Mouse (Mus musculus) cerebellum, adult 11-12 months (tissue): ENCODE results near the gene Arhgef26.

ENCODE experiments used
- DNase-seq: peaks from one replicate; pipeline ENCODE4 v3.0.0; 2022

The Arhgef26 gene

DNA sequence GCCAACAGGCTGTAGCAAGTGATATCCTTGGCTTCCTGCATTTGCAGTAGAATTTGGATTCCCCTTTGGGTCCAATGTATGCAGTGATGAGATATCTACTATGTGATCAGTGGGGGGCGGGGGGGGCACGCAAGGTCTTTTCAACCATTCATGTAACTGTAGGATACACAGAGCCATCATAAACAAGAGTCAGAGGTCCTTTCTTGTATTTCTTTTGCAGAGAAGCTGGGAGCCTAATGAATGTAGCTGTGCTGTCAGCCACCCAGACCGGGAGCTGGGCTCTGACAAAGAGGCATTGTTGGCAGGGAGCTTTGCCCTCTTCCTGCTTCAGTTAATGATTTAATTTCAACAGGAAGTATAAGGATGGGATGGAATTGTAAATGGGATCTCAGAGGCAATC is 116.0 kb downstream of the Arhgef26 start:
- DNase-seq = no peak

DNA sequence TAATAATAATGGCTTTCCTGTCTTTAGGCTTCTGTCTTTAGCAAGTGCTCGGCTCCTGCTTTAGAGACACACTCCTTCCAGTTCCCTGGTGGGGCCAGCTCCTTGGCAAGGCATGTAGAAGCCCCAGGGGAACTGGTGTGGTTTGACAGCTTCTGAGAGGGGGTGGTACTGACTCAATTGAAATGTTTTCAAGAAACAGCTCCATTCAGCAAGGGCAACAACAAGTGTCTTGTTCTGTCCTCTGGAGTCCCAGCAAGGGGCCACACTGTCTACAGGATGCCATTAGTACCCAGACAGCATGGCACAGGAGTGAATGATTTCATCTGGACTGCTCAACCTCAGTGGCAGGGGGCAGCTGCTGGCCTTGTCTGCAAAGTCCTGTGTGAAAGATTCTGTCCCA is 117.7 kb downstream of the Arhgef26 start:
- peak; percentile 39 for DNase-seq

DNA sequence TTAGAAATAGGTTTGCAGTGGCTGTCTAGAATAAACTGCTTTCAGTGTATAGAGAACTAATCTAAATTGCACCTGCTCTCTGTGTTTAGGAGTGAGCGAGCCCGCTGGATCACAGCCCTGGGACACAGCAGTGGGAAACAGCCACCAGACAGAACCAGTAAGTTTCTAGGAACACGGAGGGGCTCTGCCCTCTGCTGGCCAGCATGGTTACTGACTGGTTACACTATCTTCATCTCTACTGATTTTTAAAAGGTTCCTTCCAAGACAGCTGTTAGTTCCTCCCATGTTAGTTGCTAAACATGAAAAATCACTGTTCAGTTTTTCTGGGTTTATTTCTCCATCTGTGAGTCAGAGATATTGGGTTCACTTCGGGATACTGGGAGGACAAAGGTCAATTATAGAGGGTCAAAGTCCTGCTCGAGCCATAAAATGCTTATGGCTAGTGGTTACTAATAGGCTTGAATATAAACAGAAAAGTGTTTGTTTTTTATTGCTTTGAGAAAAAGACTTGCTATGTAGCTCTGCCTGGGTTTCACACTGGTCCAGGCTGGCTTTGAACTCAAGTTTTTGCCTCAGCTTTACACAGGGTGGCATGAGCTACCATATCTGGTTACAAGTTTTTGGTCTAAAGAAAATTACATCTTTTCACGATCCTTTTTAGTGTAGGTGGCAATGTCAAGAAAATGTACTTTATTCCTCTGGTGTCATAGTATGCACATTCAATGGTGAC is 120.3 kb downstream of the Arhgef26 start:
- peak; percentile 20 for DNase-seq

DNA sequence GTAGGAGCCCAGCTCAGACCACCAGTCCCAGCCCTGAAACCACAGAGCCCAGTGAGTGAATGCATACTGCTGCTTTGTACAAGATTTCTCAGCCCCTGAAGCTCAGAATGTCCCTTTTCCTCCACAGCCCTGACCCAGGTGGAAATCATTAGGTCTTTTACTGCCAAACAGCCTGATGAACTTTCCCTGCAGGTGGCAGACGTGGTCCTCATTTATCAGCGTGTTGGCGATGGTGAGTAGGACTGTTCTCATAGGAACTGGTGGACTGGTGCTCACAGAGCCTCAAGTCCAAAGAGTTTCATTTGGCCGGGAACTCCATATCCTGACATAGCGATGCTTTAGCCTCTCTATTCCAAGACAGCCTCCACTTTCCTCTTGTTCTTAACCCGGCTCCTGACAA is 121.3 kb downstream of the Arhgef26 start:
- DNase-seq = no peak

DNA sequence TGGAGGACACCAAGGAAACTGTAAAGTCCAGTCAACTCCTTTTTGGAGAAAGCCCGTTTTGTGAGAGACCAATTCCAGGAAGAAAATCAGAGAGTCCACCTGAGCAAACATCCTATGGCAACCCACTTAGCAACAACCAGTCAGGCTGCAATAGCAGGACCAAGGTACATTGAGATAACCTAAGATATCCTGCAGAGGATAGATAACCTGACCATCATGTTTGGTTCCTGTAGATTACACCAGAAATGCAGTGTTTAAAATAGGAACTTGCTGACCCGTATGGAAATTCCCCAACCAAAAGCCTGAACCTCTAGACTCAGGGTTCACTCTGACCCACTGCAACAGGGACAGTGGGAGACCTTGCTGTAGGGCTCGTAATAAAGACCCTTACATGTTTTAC is 126.1 kb downstream of the Arhgef26 start:
- DNase-seq = no peak

DNA sequence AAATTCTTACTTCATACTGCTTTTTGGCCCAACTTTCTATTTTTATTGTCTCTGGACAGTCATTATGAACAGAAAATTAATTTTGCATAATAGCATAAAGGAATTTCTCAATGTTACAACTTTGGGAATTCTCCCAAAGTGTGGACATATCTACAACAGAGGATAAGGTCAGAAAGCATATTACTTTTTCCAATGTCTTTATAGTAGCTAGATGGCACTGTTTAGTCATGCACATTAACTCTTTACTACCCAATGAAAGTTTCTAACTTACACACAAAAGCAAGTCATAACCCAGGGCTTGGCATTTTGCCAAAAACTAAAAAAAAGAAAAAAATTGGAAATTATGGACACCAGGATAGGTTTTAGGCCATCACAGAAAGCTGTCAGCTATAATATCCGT is 132.0 kb downstream of the Arhgef26 start:
- DNase-seq = no peak

DNA sequence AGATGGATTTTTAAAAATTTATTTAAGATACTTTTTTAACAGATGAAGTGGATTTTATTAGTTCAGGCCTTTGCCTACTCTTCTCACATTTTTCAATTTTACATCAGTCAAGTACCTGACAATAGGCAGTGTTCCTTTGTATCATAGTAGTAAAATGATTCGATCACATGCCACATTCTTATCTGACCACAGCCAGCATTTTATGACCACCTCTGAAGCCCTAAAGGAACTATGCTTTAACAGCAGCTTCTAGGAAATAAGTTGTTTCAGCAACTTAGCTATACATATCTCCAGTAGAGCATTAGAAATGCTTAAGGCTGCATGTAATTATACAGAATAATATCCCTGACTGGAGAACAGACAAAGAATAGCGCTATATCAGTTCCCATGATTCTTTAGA is 146.2 kb downstream of the Arhgef26 start:
- no peak for DNase-seq

DNA sequence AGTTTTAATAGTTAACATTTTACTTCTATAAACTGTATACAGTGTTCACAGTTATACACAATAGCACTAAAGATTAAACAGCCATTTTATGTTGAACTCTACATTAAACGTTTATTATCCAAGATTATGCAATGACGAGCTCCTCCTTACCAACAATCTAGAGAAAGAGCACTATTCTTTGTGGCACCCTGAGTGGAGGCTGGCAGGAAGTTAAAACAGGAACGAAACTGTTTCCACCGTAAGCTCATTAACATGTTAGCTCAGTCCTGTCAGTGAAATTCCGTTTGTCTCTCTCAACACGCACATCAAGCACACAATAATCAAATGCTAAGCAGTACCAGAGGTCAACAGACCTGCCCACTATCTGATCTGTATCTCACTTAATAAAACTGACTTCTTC is 154.4 kb downstream of the Arhgef26 start:
- no peak for DNase-seq

DNA sequence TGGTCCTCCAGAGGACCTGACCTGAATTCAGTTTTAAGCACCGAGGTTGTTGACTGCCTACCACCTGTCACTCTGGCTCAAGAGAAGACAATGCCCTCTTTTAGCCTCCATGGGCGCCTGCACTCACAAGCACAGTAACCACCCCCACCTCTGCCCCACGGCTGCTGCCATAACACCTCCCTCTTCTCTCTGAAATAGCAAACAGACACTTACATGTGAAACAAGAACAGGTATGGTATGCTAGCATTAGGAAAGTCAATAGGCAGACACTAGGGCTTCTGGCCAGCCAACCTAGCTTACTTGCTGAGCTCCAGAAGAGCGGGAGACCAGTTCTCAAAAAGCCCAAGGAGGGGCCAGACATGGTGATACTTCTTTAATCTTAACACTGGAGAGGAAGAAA is 161.2 kb downstream of the Arhgef26 start:
- peak; percentile 2 for DNase-seq

DNA sequence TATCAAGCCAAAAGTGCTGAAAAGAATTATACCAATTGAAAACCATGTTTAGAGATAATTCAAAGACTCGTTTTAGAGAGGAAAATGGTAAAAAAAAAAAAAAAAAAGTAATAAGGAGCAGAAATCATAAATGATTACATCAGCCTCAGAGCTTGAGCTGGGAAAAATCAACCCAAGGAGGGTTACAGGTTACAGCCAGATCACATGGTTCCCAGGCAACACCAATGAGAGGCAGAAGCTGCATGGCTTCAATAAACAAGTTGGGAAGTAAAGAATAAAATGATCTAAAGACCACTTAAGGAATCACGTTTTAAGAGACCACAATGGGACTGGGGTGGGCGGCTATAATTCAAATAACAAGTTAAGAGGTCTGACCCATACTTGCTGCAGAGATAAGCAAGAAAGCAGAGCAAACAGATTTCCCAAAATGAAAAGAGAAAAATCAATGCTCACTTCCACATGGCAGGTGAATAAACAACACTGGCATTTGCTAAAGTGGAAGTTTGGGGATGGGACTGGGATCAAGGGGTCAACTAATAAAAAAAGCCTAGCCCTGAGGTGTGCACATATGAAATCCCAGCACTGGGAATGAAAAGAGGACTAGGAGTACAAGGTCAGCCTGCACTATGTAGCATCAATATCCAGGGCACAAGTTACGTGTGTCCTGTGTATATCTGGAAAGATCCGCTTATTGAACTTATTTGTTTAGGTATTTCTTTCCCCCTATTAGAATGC is 167.2 kb downstream of the Arhgef26 start:
- no peak for DNase-seq

DNA sequence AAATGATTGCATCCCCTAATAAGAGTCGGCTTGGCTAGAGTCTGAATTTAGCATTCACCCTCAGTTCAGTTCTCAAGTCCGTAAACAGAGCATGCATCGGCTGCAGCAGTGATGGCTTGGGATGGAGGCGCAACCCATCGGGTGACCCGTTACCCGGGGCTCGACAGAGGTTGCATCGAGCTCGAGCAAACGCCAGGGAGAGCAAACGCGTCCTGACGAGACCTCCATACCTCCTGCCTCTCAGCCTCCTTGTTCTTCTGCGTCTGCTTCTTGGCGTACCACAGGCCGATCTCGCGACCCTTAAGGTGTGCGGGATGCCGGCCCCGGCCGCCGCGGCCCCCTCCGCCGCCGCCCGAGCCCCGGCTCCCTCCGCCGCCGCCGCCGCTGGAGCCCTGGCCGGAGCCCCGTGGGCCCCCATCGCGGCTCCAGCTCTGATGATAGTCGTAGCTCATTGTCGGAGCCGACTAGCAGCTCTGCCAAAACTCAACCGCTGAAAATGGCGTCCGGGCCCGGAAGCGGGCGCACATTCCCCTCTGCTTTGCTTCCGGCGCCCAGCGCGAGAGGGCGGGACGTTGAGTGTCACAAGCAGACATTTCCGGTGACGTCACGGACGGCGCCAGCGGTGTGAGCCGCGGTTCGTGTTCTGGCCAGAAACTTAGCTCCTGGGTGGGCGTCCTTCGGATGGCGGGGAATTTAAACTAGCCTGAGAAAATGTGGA is 168.5 kb downstream of the Arhgef26 start, which contains the start of gene Dhx36:
TSS of gene Dhx36 (minus strand) at position 517 of the 718 bp plus-strand sequence.
- DNase-seq = peak; percentile 94

DNA sequence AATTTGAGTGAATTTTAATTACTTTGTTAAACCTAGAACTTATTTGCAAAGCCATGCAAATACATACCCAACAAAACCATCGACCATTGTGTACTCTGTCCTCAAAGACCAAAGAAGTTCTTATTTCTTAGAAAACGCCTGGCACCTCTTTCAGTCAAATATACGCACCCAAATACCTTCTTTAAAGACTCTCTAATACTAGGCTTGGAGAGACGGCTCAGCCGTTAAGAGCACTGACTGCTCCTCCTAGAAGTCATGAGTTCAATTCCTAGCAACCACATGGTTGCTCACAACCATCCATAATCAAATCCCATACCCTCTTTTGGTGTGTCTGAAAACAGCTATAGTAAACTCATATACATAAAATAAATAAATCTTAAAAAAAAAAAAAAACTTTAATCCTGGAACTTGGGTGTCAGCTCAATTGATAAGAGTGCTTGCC is 169.1 kb downstream of the Arhgef26 start:
- no peak for DNase-seq
